Mouse (Mus musculus): ENCODE measurements around the gene Thsd7a.

- TF ChIP-seq CTCF (IDR thresholded peaks at IDR 0.05; ENCODE audit: low read depth, low read length) (no peak), EP300 (IDR thresholded peaks at IDR 0.05; ENCODE audit: insufficient read depth, low read depth, low read length) (no peak), POLR2A (IDR thresholded peaks at IDR 0.05; ENCODE audit: insufficient read depth, low read length) (no peak)
These were observed 400.0 kb downstream of the Thsd7a start for GRCm38 (mm10) chr6:12349105-12349759.

Data from ES-Bruce4 (cell line).